Mouse (Mus musculus) hindbrain, postnatal 0 days (tissue): Measurements from ENCODE around the gene Smyd3. TPM values are rescaled to one million over a fixed set of nuclear protein-coding genes. Genes with fewer than 3 reads are reported as not detected.
A peak's percentile ranks its signal among the peaks of the same experiment; 100 is the strongest.

ENCODE experiments used
- ATAC-seq: fragments of 200-750 bp; cut with Nextera tagmentation; 2 replicates; pipeline ENCODE4 v1.8.0; 2017; ENCODE audit warnings: mild to moderate bottlenecking, moderate TSS enrichment, moderate library complexity
- DNase-seq: peaks from one replicate; pipeline ENCODE4 v3.0.0-alpha.2; 2015; ENCODE audit warnings: low spot score
- H3K27ac ChIP-seq: fragments of 300-500 bp; sonication (generic); 2 replicates; pipeline ENCODE4 v1.5.1; 2014; ENCODE audit warnings: mild to moderate bottlenecking
- H3K27me3 ChIP-seq: fragments of 300-500 bp; sonication (generic); 2 replicates; pipeline ENCODE4 v1.6.1; 2014; ENCODE audit warnings: low read length, mixed read lengths; ENCODE audit not compliant: insufficient read depth
- H3K36me3 ChIP-seq: fragments of 300-500 bp; sonication (generic); 2 replicates; pipeline ENCODE4 v1.6.1; 2014; ENCODE audit warnings: low read length, mixed read lengths; ENCODE audit not compliant: insufficient read depth
- H3K4me1 ChIP-seq: fragments of 300-500 bp; sonication (generic); 2 replicates; pipeline ENCODE4 v1.6.1; 2014; ENCODE audit warnings: antibody characterized with exemption, low read length, mixed read lengths; ENCODE audit not compliant: insufficient read depth
- H3K4me2 ChIP-seq: fragments of 300-500 bp; sonication (generic); 2 replicates; pipeline ENCODE4 v1.6.1; 2014; ENCODE audit warnings: low read depth, mild to moderate bottlenecking, low read length, moderate library complexity, mixed read lengths
- H3K4me3 ChIP-seq: fragments of 300-500 bp; sonication (generic); 2 replicates; pipeline ENCODE4 v1.5.1; 2014; ENCODE audit warnings: low read length
- H3K9ac ChIP-seq: fragments of 300-500 bp; sonication (generic); replicated peaks from 2 replicates; pipeline ENCODE4 v1.6.1; 2014; ENCODE audit warnings: mild to moderate bottlenecking, low read length, moderate library complexity, mixed read lengths
- H3K9me3 ChIP-seq: fragments of 300-500 bp; sonication (generic); 2 replicates; pipeline ENCODE4 v1.6.1; 2016; ENCODE audit warnings: low read length, mixed read lengths
- CTCF ChIP-seq: IDR thresholded peaks from 2 replicates; pipeline ENCODE4 v1.5.1; 2016; ENCODE audit warnings: antibody characterized with exemption, control low read depth, low read depth
- WGBS: fragments of 180-500 bp; shearing (Covaris S2); extraction: QIAGEN DNeasy Blood & Tissue Kit; methylation state at CpG from one replicate; pipeline ENCODE4 v1.1.7; 2014; 5-methylcytosine and 5-hydroxymethylcytosine counted together
- polyA plus RNA-seq: library from polyadenylated mRNA; unstranded; fragments of >200 nt; fragmentation: Nextera tagmentation; extraction: Ambion mirVana; gene quantifications from 2 replicates; pipeline ENCODE4 v1.2.1, GENCODE M21; 2015
- total RNA-seq: library from RNA; depleted of rRNA; stranded (reverse); fragments of >200 nt; gene quantifications from 2 replicates; pipeline ENCODE4 v1.2.3, GENCODE M21; 2014

The Smyd3 gene
- total and polyA plus RNA-seq, 2 experiments from 2014 or later, result 15.4 to 26.1 TPM

GRCm38 (mm10) chr1:179385691-179386090 lies 132.2 kb downstream of the Smyd3 start:
- no peaks in the 10 kb centered on the region for H3K4me1 ChIP-seq

GRCm38 (mm10) chr1:179384296-179384695 lies 133.5 kb downstream of the Smyd3 start:
- no peaks in the 10 kb centered on the region for H3K4me1 ChIP-seq
- WGBS, result 37% methylated on average over 2 of the region's 2 CpGs
- H3K4me3 ChIP-seq, result no peak overlapping the region
- ATAC-seq (no peak), DNase-seq (no peak)
- TF ChIP-seq CTCF, result no peak
- H3K36me3 ChIP-seq, result no peaks in the 10 kb centered on the region
- H3K9ac ChIP-seq, result no peak overlapping the region
- H3K9me3 ChIP-seq, result no peaks in the 10 kb centered on the region
- H3K27me3 ChIP-seq, result no peaks in the 10 kb centered on the region
- no peak overlapping the region for H3K27ac ChIP-seq
- no peak overlapping the region for H3K4me2 ChIP-seq

More at GRCm38 (mm10) chr1:179385691-179386090, 132.2 kb downstream of the Smyd3 start:
- Histone ChIP-seq H3K9ac (no peak overlapping the region), H3K4me3 (no peak overlapping the region), H3K9me3 (no peaks in the 10 kb centered on the region), H3K27me3 (no peaks in the 10 kb centered on the region), H3K27ac (no peak overlapping the region), H3K4me2 (no peak overlapping the region), H3K36me3 (no peaks in the 10 kb centered on the region)
- TF ChIP-seq CTCF, result no peak
- 90% methylated on average over 7 of the region's 7 CpGs for WGBS
- no peak for ATAC-seq
- no peak for DNase-seq

GRCm38 (mm10) chr1:179378102-179378501 lies 139.7 kb downstream of the Smyd3 start:
- TF ChIP-seq CTCF, result no peak
- no peak for ATAC-seq
- Histone ChIP-seq H3K4me2 (no peak overlapping the region), H3K9ac (no peak overlapping the region), H3K36me3 (no peaks in the 10 kb centered on the region), H3K9me3 (no peaks in the 10 kb centered on the region), H3K4me1 (no peaks in the 10 kb centered on the region), H3K27me3 (no peaks in the 10 kb centered on the region), H3K4me3 (no peak overlapping the region), H3K27ac (no peak overlapping the region)
- no peak for DNase-seq
- WGBS, result 87% methylated on average over 4 of the region's 4 CpGs

- DNase-seq (peak; percentile 30), ATAC-seq (no peak)
- WGBS, result 65% methylated on average over 4 of the region's 4 CpGs
- H3K27me3 ChIP-seq, result no peaks in the 10 kb centered on the region
- H3K9ac ChIP-seq, result no peak overlapping the region
- H3K36me3 ChIP-seq, result no peaks in the 10 kb centered on the region
- no peak overlapping the region for H3K4me2 ChIP-seq
- no peaks in the 10 kb centered on the region for H3K4me1 ChIP-seq
- H3K9me3 ChIP-seq, result no peaks in the 10 kb centered on the region
- H3K4me3 ChIP-seq, result no peak overlapping the region
- no peak overlapping the region for H3K27ac ChIP-seq
- TF ChIP-seq CTCF, result no peak
Observed at GRCm38 (mm10) chr1:179374987-179375386, 142.9 kb downstream of the Smyd3 start.

GRCm38 (mm10) chr1:179373911-179374310 lies 143.9 kb downstream of the Smyd3 start:
- no peak for DNase-seq
- Histone ChIP-seq H3K4me1 (no peaks in the 10 kb centered on the region), H3K27ac (no peak overlapping the region), H3K9ac (no peak overlapping the region), H3K4me3 (no peak overlapping the region), H3K36me3 (no peaks in the 10 kb centered on the region), H3K4me2 (no peak overlapping the region), H3K27me3 (no peaks in the 10 kb centered on the region), H3K9me3 (no peaks in the 10 kb centered on the region)
- 91% methylated on average over 11 of the region's 11 CpGs for WGBS
- no peak for ATAC-seq
- no peak for TF ChIP-seq CTCF

GRCm38 (mm10) chr1:179371191-179371590 lies 146.7 kb downstream of the Smyd3 start:
- H3K27ac ChIP-seq, result no peak overlapping the region
- 51% methylated on average over 3 of the region's 3 CpGs for whole genome bisulfite sequencing
- H3K4me3 ChIP-seq, result no peak overlapping the region
- H3K9ac ChIP-seq, result no peak overlapping the region
- H3K27me3 ChIP-seq, result no peaks in the 10 kb centered on the region
- H3K4me1 ChIP-seq, result no peaks in the 10 kb centered on the region
- no peaks in the 10 kb centered on the region for H3K36me3 ChIP-seq
- no peak for ATAC-seq
- H3K9me3 ChIP-seq, result no peaks in the 10 kb centered on the region
- DNase-seq, result peak; percentile 33
- no peak for TF ChIP-seq CTCF
- no peak overlapping the region for H3K4me2 ChIP-seq

GRCm38 (mm10) chr1:179368426-179369010 lies 149.3 kb downstream of the Smyd3 start:
- DNase-seq (no peak), ATAC-seq (no peak)
- no peaks in the 10 kb centered on the region for H3K36me3 ChIP-seq
- no peak overlapping the region for H3K4me2 ChIP-seq
- WGBS, result 64% methylated on average over 3 of the region's 3 CpGs
- no peaks in the 10 kb centered on the region for H3K9me3 ChIP-seq
- H3K4me1 ChIP-seq, result no peaks in the 10 kb centered on the region
- TF ChIP-seq CTCF, result no peak
- H3K27ac ChIP-seq, result no peak overlapping the region
- H3K4me3 ChIP-seq, result no peak overlapping the region
- H3K27me3 ChIP-seq, result no peaks in the 10 kb centered on the region
- H3K9ac ChIP-seq, result no peak overlapping the region
